Mouse (Mus musculus) heart, postnatal 10 days (tissue): ENCODE results near the gene Chid1. TPM values are rescaled to one million over a fixed set of nuclear protein-coding genes. Genes with fewer than 3 reads are reported as not detected.

Source experiments
- DNase-seq, 2 experiments: peaks; one replicate each; pipeline ENCODE4 v3.0.0; 2021
- intact Hi-C: fragments of 180-260 bp; cut with DNase I; formaldehyde crosslinking; loops from one replicate; pipeline ENCODE4 v1.15.1; 2025
- total RNA-seq, 2 experiments: library from RNA; stranded (reverse); gene quantifications; 2 replicates each; pipeline ENCODE4 v1.2.3; 2021

Chid1 gene
- total RNA-seq, 2 experiments from 2014 or later: 32.7 to 37.3 TPM

- intact Hi-C loops: no loop called here
- peak in 1 of 2 experiments; percentile 62 for DNase-seq
Measured at GRCm38 (mm10) chr7:141465388-141466044, 74.1 kb downstream of the Chid1 start.

GRCm38 (mm10) chr7:141464603-141465201 is 75.0 kb downstream of the Chid1 start:
- peak in 1 of 2 experiments; percentile 36 for DNase-seq
- intact Hi-C loops: no loop called here

- intact Hi-C loops: no loop called here
- peak; percentile 76 to 77 for DNase-seq
Measured at GRCm38 (mm10) chr7:141463824-141464602, 75.6 kb downstream of the Chid1 start.

GRCm38 (mm10) chr7:141462333-141462821 is 77.3 kb downstream of the Chid1 start:
- intact Hi-C loops: no loop called here
- peak in 1 of 2 experiments; percentile 64 for DNase-seq

- peak in 1 of 2 experiments; percentile 59 for DNase-seq
- intact Hi-C loops: no loop called here
Measured at GRCm38 (mm10) chr7:141461521-141462332, 77.9 kb downstream of the Chid1 start.

- intact Hi-C loops: no loop called here
- peak in 1 of 2 experiments; percentile 47 for DNase-seq
Measured at GRCm38 (mm10) chr7:141460391-141461113, 79.1 kb downstream of the Chid1 start, which contains the start of gene Cracr2b. Cracr2b (plus strand) TSS chr7:141461094.

GRCm38 (mm10) chr7:141460001-141460390 is 79.7 kb downstream of the Chid1 start:
- peak in 1 of 2 experiments; percentile 58 for DNase-seq
- intact Hi-C loops: no loop called here

GRCm38 (mm10) chr7:141459301-141459711 is 80.4 kb downstream of the Chid1 start:
- intact Hi-C loops: no loop called here
- DNase-seq: peak in 1 of 2 experiments; percentile 23

GRCm38 (mm10) chr7:141458661-141459060 is 81.0 kb downstream of the Chid1 start:
- intact Hi-C loops: no loop called here
- no peak for DNase-seq

- intact Hi-C loops: no loop called here
- DNase-seq: peak in 1 of 2 experiments; percentile 69
Measured at GRCm38 (mm10) chr7:141457986-141458660, 81.5 kb downstream of the Chid1 start.

- intact Hi-C loops: no loop called here
- DNase-seq: no peak
Measured at GRCm38 (mm10) chr7:141457236-141457635, 82.4 kb downstream of the Chid1 start.

GRCm38 (mm10) chr7:141456739-141457138 is 82.9 kb downstream of the Chid1 start:
- intact Hi-C loops: no loop called here
- peak; percentile 65 to 69 for DNase-seq

- peak; percentile 89 to 90 for DNase-seq
- intact Hi-C loops: no loop called here
Measured at GRCm38 (mm10) chr7:141455610-141456314, 83.9 kb downstream of the Chid1 start.

- DNase-seq: peak; percentile 95 to 97
- intact Hi-C loops: no loop called here
Measured at GRCm38 (mm10) chr7:141454967-141455551, 84.6 kb downstream of the Chid1 start, which contains the start of gene Pnpla2. Pnpla2 (plus strand) TSS chr7:141455198.

- DNase-seq: no peak
- intact Hi-C loops: no loop called here
Measured at GRCm38 (mm10) chr7:141453636-141454035, 86.0 kb downstream of the Chid1 start.

- intact Hi-C loops: no loop called here
- DNase-seq: no peak
Measured at GRCm38 (mm10) chr7:141451928-141452327, 87.7 kb downstream of the Chid1 start.

- DNase-seq: peak; percentile 96
- intact Hi-C loops: no loop called here
Measured at GRCm38 (mm10) chr7:141447110-141447991, 92.3 kb downstream of the Chid1 start, which contains the start of gene Rplp2. Rplp2 (plus strand) TSS chr7:141447370.
